Mouse (Mus musculus) midbrain, postnatal 0 days (tissue): ENCODE data around the gene AC134908.4. TPM values are rescaled to one million over a fixed set of nuclear protein-coding genes. Genes with fewer than 3 reads are reported as not detected.
A peak's percentile ranks its signal among the peaks of the same experiment; 100 is the strongest.

Experiments
- ATAC-seq: fragments of 200-750 bp; cut with Nextera tagmentation; 2 replicates; pipeline ENCODE4 v1.8.0; 2017; ENCODE audit warnings: moderate number of reproducible peaks, mild to moderate bottlenecking, moderate TSS enrichment, moderate library complexity; ENCODE audit not compliant: low FRiP score
- DNase-seq: peaks from one replicate; pipeline ENCODE4 v3.0.0-alpha.2; 2015; ENCODE audit warnings: low spot score
- H3K27ac ChIP-seq: fragments of 300-500 bp; sonication (generic); 2 replicates; pipeline ENCODE4 v1.5.1; 2014; ENCODE audit warnings: low read depth, mild to moderate bottlenecking, low read length, mixed read lengths
- H3K27me3 ChIP-seq: fragments of 300-500 bp; sonication (generic); 2 replicates; pipeline ENCODE4 v1.6.1; 2014; ENCODE audit warnings: low read length, control low read depth, mixed read lengths; ENCODE audit not compliant: insufficient read depth
- H3K36me3 ChIP-seq: fragments of 300-500 bp; sonication (generic); 2 replicates; pipeline ENCODE4 v1.6.1; 2014; ENCODE audit warnings: low read length, control low read depth, mixed read lengths; ENCODE audit not compliant: insufficient read depth
- H3K4me1 ChIP-seq: fragments of 300-500 bp; sonication (generic); 2 replicates; pipeline ENCODE4 v1.6.1; 2014; ENCODE audit warnings: mild to moderate bottlenecking, control low read depth, antibody characterized with exemption, low read length, mixed read lengths; ENCODE audit not compliant: insufficient read depth
- H3K4me2 ChIP-seq: fragments of 300-500 bp; sonication (generic); 2 replicates; pipeline ENCODE4 v1.6.1; 2014; ENCODE audit warnings: low read depth, mild to moderate bottlenecking, low read length, mixed read lengths; ENCODE audit not compliant: poor library complexity, severe bottlenecking
- H3K4me3 ChIP-seq: fragments of 300-500 bp; sonication (generic); 2 replicates; pipeline ENCODE4 v1.5.1; 2014; ENCODE audit warnings: low read depth, mild to moderate bottlenecking, low read length, moderate library complexity
- H3K9ac ChIP-seq: fragments of 300-500 bp; sonication (generic); replicated peaks from 2 replicates; pipeline ENCODE4 v1.6.1; 2014; ENCODE audit warnings: mild to moderate bottlenecking, low read length, moderate library complexity, mixed read lengths; ENCODE audit not compliant: poor library complexity, severe bottlenecking
- H3K9me3 ChIP-seq: fragments of 300-500 bp; sonication (generic); 2 replicates; pipeline ENCODE4 v1.6.1; 2016; ENCODE audit warnings: low read length, control low read depth
- CTCF ChIP-seq: IDR thresholded peaks from 2 replicates; pipeline ENCODE4 v1.5.1; 2016; ENCODE audit warnings: antibody characterized with exemption, mild to moderate bottlenecking
- WGBS: fragments of 180-500 bp; shearing (Covaris S2); extraction: QIAGEN DNeasy Blood & Tissue Kit; methylation state at CpG from one replicate; pipeline ENCODE4 v1.1.7; 2014; 5-methylcytosine and 5-hydroxymethylcytosine counted together
- polyA plus RNA-seq: library from polyadenylated mRNA; unstranded; fragments of >200 nt; fragmentation: Nextera tagmentation; extraction: Ambion mirVana; gene quantifications from 2 replicates; pipeline ENCODE4 v1.2.1, GENCODE M21; 2015
- total RNA-seq: library from RNA; depleted of rRNA; stranded (reverse); fragments of >200 nt; gene quantifications from 2 replicates; pipeline ENCODE4 v1.2.3, GENCODE M21; 2014

The AC134908.4 gene
- total and polyA plus RNA-seq, 2 experiments from 2014 or later, result 0.89 TPM; not detected in 1

- no peaks in the 10 kb centered on the region for H3K27me3 ChIP-seq
- H3K4me2 ChIP-seq, result no peak overlapping the region
- WGBS, result 68% methylated on average over 4 of the region's 4 CpGs
- H3K36me3 ChIP-seq, result no peaks in the 10 kb centered on the region
- H3K4me3 ChIP-seq, result no peak overlapping the region
- H3K4me1 ChIP-seq, result no peaks in the 10 kb centered on the region; the same call in 1 of the 2 replicates
- no peak overlapping the region for H3K27ac ChIP-seq
- DNase-seq, result no peak
- no peak overlapping the region for H3K9ac ChIP-seq
- no peak for ATAC-seq
- H3K9me3 ChIP-seq, result no peaks in the 10 kb centered on the region
- no peak for TF ChIP-seq CTCF
These were observed 39.7 kb downstream of the AC134908.4 start for GRCm38 (mm10) chr17:25755627-25756377.

DNA sequence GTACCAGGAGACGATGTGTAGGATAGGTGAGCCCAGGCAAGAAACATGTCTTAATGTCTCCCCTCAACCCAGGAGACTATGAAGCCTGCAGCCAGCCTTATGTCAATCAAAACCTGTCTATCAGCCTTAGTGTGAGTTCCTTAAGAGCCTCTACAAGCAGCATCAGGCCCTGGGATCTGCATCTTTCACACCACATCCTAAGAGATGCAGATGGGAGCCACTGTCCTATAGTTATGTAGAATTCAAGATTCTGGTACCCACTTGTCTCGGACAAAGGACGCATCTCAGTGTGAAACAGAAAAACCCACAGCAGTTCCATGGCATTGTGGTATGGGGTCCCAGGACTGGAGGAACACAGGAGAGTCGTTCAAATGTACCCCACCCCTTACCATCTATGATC lies 40.4 kb downstream of the AC134908.4 start:
- Histone ChIP-seq H3K36me3 (no peaks in the 10 kb centered on the region), H3K4me3 (no peak overlapping the region), H3K27me3 (no peaks in the 10 kb centered on the region), H3K27ac (no peak overlapping the region), H3K4me2 (no peak overlapping the region), H3K4me1 (no peaks in the 10 kb centered on the region; the same call in 1 of the 2 replicates), H3K9me3 (no peaks in the 10 kb centered on the region), H3K9ac (no peak overlapping the region)
- WGBS, result 83% methylated on average over 4 of the region's 4 CpGs
- DNase-seq, result no peak
- no peak for ATAC-seq
- no peak for TF ChIP-seq CTCF

- no peak within 1 kb of the TSS for H3K4me2 ChIP-seq
- H3K4me3 ChIP-seq, result no peak within 1 kb of the TSS
- no peaks in the 10 kb centered on the region; the same call in 1 of the 2 replicates for H3K4me1 ChIP-seq
- TF ChIP-seq CTCF, result no peak
- 87% methylated on average over 9 of the region's 9 CpGs for WGBS
- H3K36me3 ChIP-seq, result no peaks in the 10 kb centered on the region
- no peaks in the 10 kb centered on the region for H3K9me3 ChIP-seq
- no peaks in the 10 kb centered on the region for H3K27me3 ChIP-seq
- no peak within 1 kb of the TSS for H3K27ac ChIP-seq
- ATAC-seq (no peak), DNase-seq (no peak)
- H3K9ac ChIP-seq, result no peak within 1 kb of the TSS
These were observed 41.2 kb downstream of the AC134908.4 start, which contains the start of gene Msln for GRCm38 (mm10) chr17:25754241-25754640. Gene Msln (minus strand): TSS chr17:25754378.

DNA sequence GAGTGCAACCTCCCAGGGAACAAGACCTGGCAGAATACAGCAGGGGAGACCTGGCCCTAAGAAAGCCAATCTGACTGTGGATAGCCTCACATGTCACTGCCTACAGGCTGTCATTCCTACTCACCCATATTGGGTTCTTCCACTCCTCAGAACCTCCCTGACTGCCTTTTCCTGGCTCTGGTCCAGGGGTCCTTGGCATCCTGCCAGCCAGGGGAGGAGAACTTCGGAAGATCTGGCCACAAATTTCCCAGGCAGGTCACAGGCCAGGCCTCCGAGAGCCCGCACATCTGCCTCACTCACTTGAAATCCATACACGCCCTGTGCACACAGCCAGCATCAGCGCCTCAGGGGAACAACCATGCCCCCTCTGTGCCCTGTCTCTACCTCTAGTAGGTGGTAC lies 44.0 kb downstream of the AC134908.4 start:
- WGBS, result 65% methylated on average over 5 of the region's 5 CpGs
- ATAC-seq, result no peak

GRCm38 (mm10) chr17:25749314-25749713 lies 46.1 kb downstream of the AC134908.4 start:
- Histone ChIP-seq H3K36me3 (no peaks in the 10 kb centered on the region), H3K4me1 (no peaks in the 10 kb centered on the region; the same call in 1 of the 2 replicates), H3K9me3 (no peaks in the 10 kb centered on the region), H3K9ac (no peak overlapping the region), H3K4me3 (no peak overlapping the region), H3K27me3 (no peaks in the 10 kb centered on the region), H3K4me2 (no peak overlapping the region), H3K27ac (no peak overlapping the region)
- ATAC-seq (no peak), DNase-seq (no peak)
- 82% methylated on average over 6 of the region's 6 CpGs for WGBS
- TF ChIP-seq CTCF, result no peak

More for the DNA sequence above, 44.0 kb downstream of the AC134908.4 start:
- TF ChIP-seq CTCF, result no peak
- Histone ChIP-seq H3K4me3 (no peak overlapping the region), H3K4me2 (no peak overlapping the region), H3K9ac (no peak overlapping the region), H3K4me1 (no peaks in the 10 kb centered on the region; the same call in 1 of the 2 replicates), H3K36me3 (no peaks in the 10 kb centered on the region), H3K9me3 (no peaks in the 10 kb centered on the region), H3K27ac (no peak overlapping the region), H3K27me3 (no peaks in the 10 kb centered on the region)
- DNase-seq, result peak; percentile 9

DNA sequence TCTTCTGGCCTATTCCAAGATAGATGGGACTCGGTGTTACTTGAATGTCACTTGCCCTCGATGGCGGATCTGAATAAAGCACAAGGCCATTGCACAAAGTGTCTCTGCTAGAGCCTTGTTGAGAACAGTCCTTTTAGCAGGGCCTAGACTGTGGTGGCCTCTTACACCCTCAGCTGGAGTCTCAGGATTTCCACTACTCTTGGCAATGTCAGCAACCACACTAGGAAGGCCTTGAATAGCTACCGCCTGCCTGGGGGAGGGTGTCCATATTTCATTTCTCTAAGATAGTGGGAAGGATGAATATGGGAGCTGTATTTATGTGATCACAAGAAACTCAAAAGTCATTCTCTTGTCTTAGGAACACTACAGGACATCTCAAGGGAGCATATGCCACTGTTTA lies 47.2 kb downstream of the AC134908.4 start:
- Histone ChIP-seq H3K27ac (no peak overlapping the region), H3K4me2 (no peak overlapping the region), H3K9me3 (no peaks in the 10 kb centered on the region), H3K9ac (no peak overlapping the region), H3K4me1 (no peaks in the 10 kb centered on the region; the same call in 1 of the 2 replicates), H3K36me3 (no peaks in the 10 kb centered on the region), H3K4me3 (no peak overlapping the region), H3K27me3 (no peaks in the 10 kb centered on the region)
- ATAC-seq, result no peak
- TF ChIP-seq CTCF, result no peak
- no peak for DNase-seq
- WGBS, result 94% methylated on average over 4 of the region's 4 CpGs
